Mouse (Mus musculus): Measurements from ENCODE around the gene Sohlh2. TPM values are rescaled to one million over a fixed set of nuclear protein-coding genes. Genes with fewer than 3 reads are reported as not detected.

Sohlh2 gene
- 0.10 and 0.12 TPM in 2 replicates for polyA plus RNA-seq (2015; fragmentation: Nextera tagmentation; extraction: Ambion mirVana)

- Histone ChIP-seq H3K27ac (replicated peaks) (no peak within 1 kb of the TSS), H3K4me2 (no peak within 1 kb of the TSS), H3K4me1 (replicated peaks) (no peaks in the 10 kb centered on the region), H3K36me3 (no peaks in the 10 kb centered on the region), H3K4me3 (no peak within 1 kb of the TSS), H3K27me3 (no peaks in the 10 kb centered on the region), H3K9ac (no peak within 1 kb of the TSS), H3K9me3 (no peaks in the 10 kb centered on the region)
- peak; percentile 27; the same call in 1 of the 2 replicates for ATAC-seq (ENCODE audit: low FRiP score, low read depth)
- 95% methylated on average over 22 of the region's 22 CpGs for WGBS
Measured at GRCm38 (mm10) chr3:55181766-55182165, at the start of gene Sohlh2. Gene Sohlh2 (plus strand): TSS chr3:55182028.

GRCm38 (mm10) chr3:55137039-55137438, 44.8 kb upstream of the Sohlh2 start, which contains the start of gene Ccdc169:
Gene Ccdc169 (plus strand): TSS chr3:55137339.
- H3K27ac ChIP-seq (replicated peaks) = no peak within 1 kb of the TSS
- ATAC-seq (ENCODE audit: low FRiP score, low read depth) = no peak
- H3K36me3 ChIP-seq = peaks cover 22% of the 10 kb centered on the region
- no peaks in the 10 kb centered on the region for H3K9me3 ChIP-seq
- no peaks in the 10 kb centered on the region for H3K27me3 ChIP-seq
- no peaks in the 10 kb centered on the region for H3K4me1 ChIP-seq (replicated peaks)
- no peak within 1 kb of the TSS for H3K4me3 ChIP-seq
- no peak within 1 kb of the TSS for H3K9ac ChIP-seq
- no peak within 1 kb of the TSS for H3K4me2 ChIP-seq

GRCm38 (mm10) chr3:55139837-55140236, 42.0 kb upstream of the Sohlh2 start:
- Histone ChIP-seq H3K4me3 (no peak overlapping the region), H3K4me2 (no peak overlapping the region), H3K9me3 (no peaks in the 10 kb centered on the region), H3K4me1 (replicated peaks) (no peaks in the 10 kb centered on the region), H3K27ac (replicated peaks) (no peak overlapping the region), H3K36me3 (peaks cover 22% of the 10 kb centered on the region), H3K27me3 (no peaks in the 10 kb centered on the region), H3K9ac (no peak overlapping the region)
- 89% methylated on average over 12 of the region's 12 CpGs for WGBS
- ATAC-seq (ENCODE audit: low FRiP score, low read depth) = no peak

GRCm38 (mm10) chr3:55141401-55141800, 40.4 kb upstream of the Sohlh2 start:
- 67% methylated on average over 2 of the region's 2 CpGs for whole genome bisulfite sequencing
- no peaks in the 10 kb centered on the region for H3K9me3 ChIP-seq
- no peak overlapping the region for H3K4me3 ChIP-seq
- H3K9ac ChIP-seq = no peak overlapping the region
- H3K27me3 ChIP-seq = no peaks in the 10 kb centered on the region
- ATAC-seq (ENCODE audit: low FRiP score, low read depth) = no peak
- H3K36me3 ChIP-seq = peaks cover 10% of the 10 kb centered on the region; the same call in 1 of the 2 replicates
- H3K4me1 ChIP-seq (replicated peaks) = no peaks in the 10 kb centered on the region
- no peak overlapping the region for H3K27ac ChIP-seq (replicated peaks)
- H3K4me2 ChIP-seq = no peak overlapping the region

- Histone ChIP-seq H3K4me1 (replicated peaks) (no peaks in the 10 kb centered on the region), H3K4me2 (no peak overlapping the region), H3K9me3 (no peaks in the 10 kb centered on the region), H3K9ac (no peak overlapping the region), H3K27ac (replicated peaks) (no peak overlapping the region), H3K36me3 (no peaks in the 10 kb centered on the region), H3K4me3 (no peak overlapping the region), H3K27me3 (no peaks in the 10 kb centered on the region)
- no peak for ATAC-seq (ENCODE audit: low FRiP score, low read depth)
- 70% methylated on average over 4 of the region's 4 CpGs for WGBS
Measured at GRCm38 (mm10) chr3:55144916-55145315, 36.9 kb upstream of the Sohlh2 start.

GRCm38 (mm10) chr3:55146441-55146840, 35.4 kb upstream of the Sohlh2 start:
- no peaks in the 10 kb centered on the region for H3K27me3 ChIP-seq
- no peak overlapping the region for H3K4me2 ChIP-seq
- 78% methylated on average over 6 of the region's 6 CpGs for whole genome bisulfite sequencing

GRCm38 (mm10) chr3:55147156-55147555, 34.7 kb upstream of the Sohlh2 start:
- no peak overlapping the region for H3K4me2 ChIP-seq
- no peak overlapping the region for H3K27ac ChIP-seq (replicated peaks)
- no peak overlapping the region for H3K9ac ChIP-seq
- H3K9me3 ChIP-seq = no peaks in the 10 kb centered on the region
- H3K27me3 ChIP-seq = no peaks in the 10 kb centered on the region
- H3K4me1 ChIP-seq (replicated peaks) = no peaks in the 10 kb centered on the region
- H3K36me3 ChIP-seq = no peaks in the 10 kb centered on the region
- no peak overlapping the region for H3K4me3 ChIP-seq
- 88% methylated on average over 2 of the region's 2 CpGs for WGBS
- no peak for ATAC-seq (ENCODE audit: low FRiP score, low read depth)

More at GRCm38 (mm10) chr3:55146441-55146840, 35.4 kb upstream of the Sohlh2 start:
- Histone ChIP-seq H3K4me3 (no peak overlapping the region), H3K9me3 (no peaks in the 10 kb centered on the region), H3K36me3 (no peaks in the 10 kb centered on the region), H3K9ac (no peak overlapping the region), H3K27ac (replicated peaks) (no peak overlapping the region), H3K4me1 (replicated peaks) (no peaks in the 10 kb centered on the region)
- ATAC-seq (ENCODE audit: low FRiP score, low read depth) = no peak

GRCm38 (mm10) chr3:55148091-55148490, 33.7 kb upstream of the Sohlh2 start:
- Histone ChIP-seq H3K4me1 (replicated peaks) (no peaks in the 10 kb centered on the region), H3K36me3 (no peaks in the 10 kb centered on the region), H3K27me3 (no peaks in the 10 kb centered on the region), H3K4me2 (no peak overlapping the region), H3K4me3 (no peak overlapping the region), H3K9me3 (no peaks in the 10 kb centered on the region), H3K9ac (no peak overlapping the region), H3K27ac (replicated peaks) (no peak overlapping the region)
- WGBS = 8% methylated on average over 3 of the region's 3 CpGs
- ATAC-seq (ENCODE audit: low FRiP score, low read depth) = no peak

GRCm38 (mm10) chr3:55151656-55152433, 30.0 kb upstream of the Sohlh2 start:
- Histone ChIP-seq H3K27ac (replicated peaks) (no peak overlapping the region), H3K4me1 (replicated peaks) (no peaks in the 10 kb centered on the region), H3K36me3 (no peaks in the 10 kb centered on the region), H3K9ac (no peak overlapping the region), H3K27me3 (no peaks in the 10 kb centered on the region), H3K4me3 (no peak overlapping the region), H3K4me2 (no peak overlapping the region), H3K9me3 (no peaks in the 10 kb centered on the region)
- ATAC-seq (ENCODE audit: low FRiP score, low read depth) = peak; percentile 52; the same call in 1 of the 2 replicates
- 39% methylated on average over 7 of the region's 7 CpGs for WGBS

GRCm38 (mm10) chr3:55152673-55153334, 29.0 kb upstream of the Sohlh2 start:
- no peak overlapping the region for H3K9ac ChIP-seq
- no peak overlapping the region for H3K27ac ChIP-seq (replicated peaks)
- ATAC-seq (ENCODE audit: low FRiP score, low read depth) = peak; percentile 59; the same call in 1 of the 2 replicates
- no peak overlapping the region for H3K4me2 ChIP-seq
- H3K36me3 ChIP-seq = no peaks in the 10 kb centered on the region
- H3K4me3 ChIP-seq = no peak overlapping the region
- H3K27me3 ChIP-seq = no peaks in the 10 kb centered on the region
- 60% methylated on average over 6 of the region's 6 CpGs for WGBS
- no peaks in the 10 kb centered on the region for H3K9me3 ChIP-seq
- no peaks in the 10 kb centered on the region for H3K4me1 ChIP-seq (replicated peaks)

GRCm38 (mm10) chr3:55154163-55154562, 27.7 kb upstream of the Sohlh2 start:
- ATAC-seq (ENCODE audit: low FRiP score, low read depth) = no peak
- Histone ChIP-seq H3K9ac (no peak overlapping the region), H3K27ac (replicated peaks) (no peak overlapping the region), H3K4me3 (no peak overlapping the region), H3K4me2 (no peak overlapping the region), H3K36me3 (no peaks in the 10 kb centered on the region), H3K27me3 (no peaks in the 10 kb centered on the region), H3K9me3 (no peaks in the 10 kb centered on the region), H3K4me1 (replicated peaks) (no peaks in the 10 kb centered on the region)
- WGBS = 88% methylated on average over 7 of the region's 7 CpGs

GRCm38 (mm10) chr3:55157413-55157812, 24.4 kb upstream of the Sohlh2 start:
- Histone ChIP-seq H3K36me3 (no peaks in the 10 kb centered on the region), H3K27me3 (no peaks in the 10 kb centered on the region), H3K9ac (no peak overlapping the region), H3K27ac (replicated peaks) (no peak overlapping the region), H3K9me3 (no peaks in the 10 kb centered on the region), H3K4me2 (no peak overlapping the region), H3K4me3 (no peak overlapping the region), H3K4me1 (replicated peaks) (no peaks in the 10 kb centered on the region)
- ATAC-seq (ENCODE audit: low FRiP score, low read depth) = peak; percentile 60
- 59% methylated on average over 5 of the region's 5 CpGs for WGBS
